Mouse (Mus musculus) kidney, postnatal 4 days (tissue): ENCODE data around the gene Dpp10.
A peak's percentile ranks its signal among the peaks of the same experiment; 100 is the strongest.

ENCODE experiments used
- DNase-seq, 2 experiments: peaks; one replicate each; pipeline ENCODE4 v3.0.0; 2021; ENCODE audit warnings: mixed read lengths in 2 of 2

Dpp10 gene

DNA sequence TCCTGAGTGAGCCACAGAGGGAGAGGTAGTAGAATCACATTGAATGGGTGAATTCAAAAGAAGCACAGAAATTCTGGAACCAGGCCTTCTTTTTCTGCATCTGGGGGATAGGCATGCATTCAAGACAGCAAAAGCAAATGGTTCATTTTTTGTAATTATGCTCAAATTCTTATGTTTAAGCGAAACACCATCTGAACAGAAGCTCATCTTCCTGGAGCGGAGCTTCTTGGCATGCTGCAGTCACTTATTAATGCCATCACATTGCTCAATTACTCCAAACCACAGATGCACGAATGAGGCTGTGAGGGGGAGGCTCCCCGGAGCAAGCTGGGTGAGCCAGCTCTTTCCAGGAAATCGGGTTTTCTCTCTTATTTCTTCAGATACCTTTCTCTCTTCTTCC lies 142.7 kb downstream of the Dpp10 start:
- DNase-seq: no peak

DNA sequence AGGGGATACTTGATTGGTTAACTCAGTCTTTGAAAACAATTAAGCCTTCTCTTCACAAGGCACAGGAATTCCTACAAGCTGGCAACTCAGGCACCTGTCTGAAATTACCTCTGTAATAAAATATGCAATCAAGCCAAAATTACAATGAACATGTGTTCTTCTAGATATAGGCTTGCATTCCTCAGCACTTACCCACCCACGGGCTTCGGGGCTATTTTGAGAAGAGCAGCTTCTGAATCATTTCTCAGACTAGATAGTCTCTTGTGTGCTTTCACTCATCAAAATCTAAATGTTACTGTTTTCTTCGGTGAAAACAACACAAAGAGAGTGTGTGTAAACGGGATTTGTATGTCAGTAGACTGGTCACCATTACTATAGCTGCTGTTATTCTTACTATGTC lies 144.1 kb downstream of the Dpp10 start:
- no peak for DNase-seq

DNA sequence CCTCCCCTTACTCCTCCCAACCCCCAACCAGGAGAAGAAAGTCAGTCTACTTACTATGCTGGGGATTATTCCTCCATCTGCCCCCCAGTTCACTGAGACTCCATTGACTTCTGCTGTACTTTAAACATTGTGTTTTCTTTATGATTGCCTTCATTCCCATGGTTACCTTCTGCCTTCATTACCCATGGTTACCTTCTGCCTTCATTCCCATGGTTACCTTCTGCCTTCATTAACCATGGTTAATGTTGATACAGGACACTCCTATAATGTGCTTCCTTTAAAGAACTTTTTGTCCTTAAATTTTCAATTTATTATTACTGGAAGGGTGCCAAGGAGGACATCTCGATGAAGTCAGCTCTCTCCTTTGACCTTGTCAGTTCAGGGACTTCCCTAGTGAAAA lies 158.1 kb downstream of the Dpp10 start:
- DNase-seq: no peak

DNA sequence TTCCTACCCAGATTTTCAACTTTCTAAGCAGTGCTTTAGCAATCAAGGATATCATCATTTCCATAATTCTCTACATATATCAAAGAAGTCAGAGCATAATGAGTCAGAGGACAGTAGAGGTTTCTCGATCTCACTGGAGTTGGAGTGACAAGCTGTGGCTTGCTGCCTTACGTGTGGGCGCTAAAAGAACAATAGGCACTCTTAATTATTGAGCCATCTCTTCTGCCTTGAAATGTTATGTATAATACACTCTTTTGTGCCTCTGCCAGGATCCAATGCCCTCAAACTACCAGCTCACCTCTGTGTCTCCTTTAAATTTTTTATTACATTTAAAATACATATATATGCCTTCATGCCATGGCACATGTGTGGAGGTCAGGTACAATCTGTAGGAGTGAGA lies 198.5 kb downstream of the Dpp10 start:
- DNase-seq: no peak

DNA sequence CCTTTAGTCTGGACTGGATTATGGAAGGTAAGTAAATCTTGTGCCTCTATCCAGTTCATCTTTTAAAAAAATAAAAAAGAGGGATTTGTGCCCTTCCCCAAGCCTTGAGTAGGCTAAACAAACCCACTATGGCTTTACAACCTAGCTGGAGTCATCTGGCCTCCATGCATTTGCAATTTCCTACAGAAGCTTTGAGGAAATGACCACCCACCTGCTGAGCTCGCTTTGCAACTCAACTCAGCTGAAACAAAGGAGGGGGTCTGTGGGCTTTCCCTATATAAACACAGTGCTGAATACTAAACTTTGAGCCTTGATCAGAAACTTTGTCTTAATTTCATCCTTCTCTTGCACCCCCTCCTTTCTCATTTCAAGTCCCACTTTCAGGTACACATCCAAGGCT lies 244.2 kb downstream of the Dpp10 start:
- no peak for DNase-seq

DNA sequence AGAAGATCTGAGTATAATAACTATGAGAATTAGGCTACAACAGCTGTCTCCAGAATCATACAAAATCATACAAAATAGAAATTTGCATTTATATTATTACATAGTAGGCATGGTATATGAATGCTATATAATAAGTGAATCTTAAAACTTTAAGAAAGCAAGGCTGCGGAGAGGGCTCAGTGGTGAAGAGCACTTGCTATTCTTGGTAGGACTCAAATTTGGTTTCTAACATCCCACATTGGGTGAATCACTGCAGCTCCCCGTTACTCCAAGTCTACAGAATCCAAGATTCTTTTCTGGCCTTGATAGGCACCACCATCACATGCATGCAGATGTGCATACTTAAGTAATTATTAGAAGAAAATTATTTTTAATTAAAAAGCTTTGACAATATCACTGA lies 279.8 kb downstream of the Dpp10 start:
- DNase-seq: no peak

DNA sequence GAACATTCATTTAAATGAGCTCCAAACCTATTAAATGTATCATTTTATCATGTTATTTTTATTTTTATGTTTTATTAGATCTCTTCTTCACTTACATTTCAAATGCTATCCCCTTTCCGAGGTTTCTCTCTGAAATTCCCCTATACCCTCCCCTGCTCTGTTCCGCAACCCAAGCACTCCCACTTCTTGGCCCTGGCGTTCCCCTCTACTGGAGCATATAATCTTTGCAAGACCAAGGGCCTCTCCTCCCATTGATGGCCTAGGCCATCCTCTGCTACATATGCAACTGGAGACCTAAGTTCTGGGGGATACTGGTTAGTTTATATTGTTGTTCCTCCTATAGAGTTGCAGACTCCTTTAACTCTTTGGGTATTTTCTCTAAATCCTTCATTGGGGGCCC lies 283.1 kb downstream of the Dpp10 start:
- DNase-seq: no peak

DNA sequence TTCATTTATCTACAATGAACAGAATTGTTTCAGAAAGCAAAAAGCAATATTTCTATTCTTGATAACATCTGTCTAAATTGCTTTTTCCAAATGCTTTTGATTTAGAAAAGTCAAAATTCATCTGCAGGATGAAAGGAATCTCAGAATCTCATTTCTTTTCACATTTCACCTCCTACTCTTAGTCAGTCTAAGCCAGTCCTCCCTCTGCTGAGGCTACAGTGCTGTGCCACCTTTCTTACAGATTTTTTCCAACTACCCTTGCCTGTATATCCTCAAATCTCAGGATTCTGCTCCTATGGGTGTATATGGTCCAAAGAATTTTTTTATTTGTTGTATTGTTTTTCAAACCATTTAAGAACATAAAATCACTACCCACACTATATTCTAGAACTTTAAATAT lies 289.3 kb downstream of the Dpp10 start:
- DNase-seq: no peak

DNA sequence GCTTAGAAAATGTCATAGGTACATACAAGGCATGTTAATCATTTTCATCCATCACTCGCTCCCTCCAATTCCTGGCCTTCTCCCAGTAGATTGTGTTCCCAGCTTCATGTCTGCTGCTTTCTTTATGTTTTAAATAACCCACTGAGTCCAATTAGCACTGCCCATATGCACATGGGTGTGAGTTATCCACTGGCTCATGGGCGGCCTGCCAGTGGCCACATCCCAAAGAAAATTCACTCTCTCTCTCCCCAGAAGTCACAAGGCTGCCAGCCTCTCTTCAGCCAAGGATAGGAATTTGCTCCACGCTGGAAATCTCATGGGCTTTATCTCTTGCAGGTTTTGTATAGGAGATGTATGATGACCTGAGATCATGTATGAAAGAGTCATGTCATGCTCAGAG lies 338.1 kb downstream of the Dpp10 start:
- no peak for DNase-seq

DNA sequence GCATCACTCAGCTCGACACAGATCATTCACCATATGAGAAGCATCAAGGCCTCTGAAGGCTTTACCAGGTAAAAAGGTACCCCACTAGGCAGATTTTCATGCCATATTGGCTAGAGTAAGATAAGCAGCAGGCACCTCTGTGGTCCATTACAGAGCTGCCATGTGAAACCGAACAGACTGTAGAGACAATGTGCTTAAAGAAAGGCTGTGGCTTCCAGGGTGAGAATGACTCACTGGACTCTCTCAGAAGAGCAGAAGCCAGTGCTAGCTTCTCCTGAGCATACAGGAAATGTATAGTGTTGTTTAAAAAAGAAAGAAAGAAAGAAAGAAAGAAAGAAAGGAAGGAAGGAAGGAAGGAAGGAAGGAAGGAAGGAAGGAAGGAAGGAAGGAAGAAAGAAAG lies 386.9 kb downstream of the Dpp10 start:
- DNase-seq: no peak

DNA sequence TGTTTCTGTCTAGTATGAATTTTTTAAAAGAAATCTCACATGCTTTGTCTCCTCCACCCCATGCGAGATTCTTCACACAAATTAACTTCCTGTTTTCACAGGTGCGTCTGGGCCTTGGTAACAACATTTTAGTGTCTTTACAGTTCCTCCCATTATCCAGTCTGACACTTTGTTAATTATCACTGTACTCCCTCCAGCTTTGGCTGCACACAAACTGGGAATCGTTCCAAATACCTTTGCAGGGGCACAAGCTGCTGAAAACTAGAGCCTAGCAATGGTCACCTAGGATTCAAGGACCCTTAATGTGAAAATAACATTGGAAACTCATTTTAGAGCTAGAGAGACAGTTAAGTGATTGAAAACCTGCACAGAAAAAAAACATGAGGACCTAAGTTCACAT lies 388.8 kb downstream of the Dpp10 start:
- peak; percentile 9 to 21 for DNase-seq

DNA sequence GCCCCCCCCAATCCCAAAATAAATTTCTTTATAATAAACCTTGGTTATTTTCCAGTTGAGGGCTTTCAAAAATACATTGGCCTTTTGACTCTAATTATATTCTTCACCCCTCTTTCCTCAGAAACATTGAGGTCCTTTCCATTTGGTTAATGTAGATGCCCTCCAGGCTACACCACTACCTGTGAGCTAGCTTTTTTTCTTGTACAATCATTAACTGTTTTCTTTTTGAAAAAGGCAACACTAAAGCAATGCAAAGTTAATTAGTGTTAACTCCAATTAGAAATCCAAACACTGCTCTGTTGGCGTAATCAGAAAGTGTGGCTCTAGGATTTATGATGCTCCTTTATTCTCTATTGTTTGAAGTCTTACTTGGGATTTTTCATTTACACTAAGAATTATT lies 407.5 kb downstream of the Dpp10 start:
- no peak for DNase-seq

DNA sequence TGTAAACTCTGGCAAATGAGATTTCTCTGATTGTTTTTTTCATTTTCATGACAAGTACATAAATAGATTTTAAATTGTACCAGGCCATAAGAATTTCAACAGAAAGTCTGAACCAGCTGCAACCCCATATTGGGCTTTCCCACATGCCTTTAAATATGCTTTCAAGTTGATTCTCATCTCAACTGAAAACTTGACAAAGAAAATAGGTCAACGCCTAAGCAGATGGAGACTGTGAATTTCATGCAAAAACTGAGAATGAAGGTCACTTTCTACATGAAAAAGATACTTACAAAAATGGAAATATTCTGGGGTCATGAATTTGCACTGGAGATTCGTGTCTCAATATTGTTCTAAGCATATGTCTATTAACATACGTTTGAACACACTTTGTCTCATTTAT lies 417.1 kb downstream of the Dpp10 start:
- DNase-seq: no peak

DNA sequence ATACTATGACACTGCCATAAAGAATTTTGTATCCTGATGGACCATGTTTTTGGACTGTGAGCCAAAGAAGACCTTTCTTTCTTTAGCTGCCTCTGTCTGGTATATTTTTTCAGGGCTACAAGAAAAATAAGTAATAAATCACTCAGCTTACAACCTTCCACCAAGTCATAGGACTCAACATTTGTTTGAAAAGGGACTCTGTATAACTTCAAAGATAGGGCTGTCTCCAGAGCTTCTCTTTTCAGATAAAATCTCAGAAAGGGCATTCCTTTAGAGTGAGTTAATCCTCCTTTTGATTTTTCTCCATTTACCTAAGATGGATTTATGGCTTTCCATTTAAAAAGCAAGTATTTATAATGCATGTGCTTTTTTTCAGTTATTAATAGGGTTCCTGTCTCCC lies 460.5 kb downstream of the Dpp10 start:
- DNase-seq: no peak

DNA sequence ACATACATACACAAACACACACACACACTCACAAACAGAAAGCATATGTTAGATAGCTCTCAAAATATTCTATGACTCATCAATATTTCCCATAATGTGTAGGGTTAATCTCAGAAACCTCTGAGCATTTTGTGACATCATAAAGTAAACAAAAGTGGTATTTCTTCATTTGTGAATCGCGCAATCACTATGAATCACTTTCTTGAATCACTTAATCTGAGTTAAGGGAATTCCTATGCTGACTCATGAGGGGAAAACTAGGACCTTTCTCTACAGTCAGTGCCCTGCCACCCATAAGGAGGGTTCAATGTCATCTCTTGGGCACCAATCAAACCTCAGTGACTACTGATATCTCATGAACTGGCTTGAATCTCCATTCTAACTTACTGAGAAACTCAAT lies 465.2 kb downstream of the Dpp10 start:
- no peak for DNase-seq

DNA sequence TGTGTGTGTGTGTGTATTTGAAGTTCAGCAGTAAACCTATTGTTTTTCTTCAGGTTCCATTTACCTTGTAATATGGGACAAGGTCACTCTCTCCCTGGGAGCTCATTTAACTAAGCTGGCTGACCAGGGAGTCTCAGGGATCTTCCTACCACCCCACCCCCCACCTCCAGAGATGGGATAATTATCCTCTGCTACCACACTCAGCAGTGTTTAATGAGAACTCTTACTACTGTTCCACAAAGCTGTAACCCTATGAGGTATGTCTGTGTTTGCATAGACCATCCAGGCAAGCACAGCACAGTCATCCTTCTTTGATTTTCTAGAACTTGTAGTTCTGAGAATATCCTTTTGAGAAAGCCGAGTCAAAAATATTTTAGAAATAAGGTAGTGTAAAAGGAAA lies 471.6 kb downstream of the Dpp10 start:
- peak in 1 of 2 experiments; percentile 1 for DNase-seq

DNA sequence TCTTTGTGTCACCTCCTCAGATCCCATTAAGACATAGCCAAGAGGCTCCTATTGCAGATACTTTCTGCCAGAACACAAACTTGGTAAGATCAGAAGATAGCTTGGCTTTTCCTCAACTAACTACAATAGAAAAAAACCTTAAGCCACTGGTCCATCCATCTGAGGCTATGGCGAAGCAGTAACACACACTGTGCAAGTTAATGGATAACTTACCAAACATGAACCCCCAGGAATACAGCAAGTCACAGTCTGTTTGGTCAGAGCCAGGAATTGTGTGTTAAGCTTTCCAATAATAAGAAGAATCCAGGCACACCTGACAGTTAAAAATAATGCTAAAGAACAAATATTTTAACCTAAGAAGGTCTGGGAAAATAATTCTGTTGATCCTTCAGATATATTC lies 502.9 kb downstream of the Dpp10 start:
- no peak for DNase-seq

DNA sequence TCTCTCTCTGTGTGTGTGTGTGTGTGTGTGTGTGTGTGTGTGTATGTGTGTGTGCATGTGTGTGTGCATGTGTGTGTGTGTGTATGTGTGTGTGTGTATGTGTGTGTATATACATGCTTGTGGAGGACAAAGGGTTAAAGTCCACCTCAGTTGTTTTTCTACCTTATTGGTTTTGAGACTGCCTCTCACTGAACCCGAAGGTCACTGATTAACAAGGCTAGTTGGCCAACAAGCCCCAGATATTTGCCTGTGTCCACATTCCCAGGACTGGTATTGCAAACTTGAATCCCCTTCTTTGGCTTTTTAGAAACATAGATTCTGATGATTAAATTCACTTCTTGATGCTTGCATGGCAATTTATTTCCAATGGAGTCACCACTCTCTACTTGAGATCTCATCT lies 577.6 kb downstream of the Dpp10 start:
- peak in 1 of 2 experiments; percentile 3 for DNase-seq

DNA sequence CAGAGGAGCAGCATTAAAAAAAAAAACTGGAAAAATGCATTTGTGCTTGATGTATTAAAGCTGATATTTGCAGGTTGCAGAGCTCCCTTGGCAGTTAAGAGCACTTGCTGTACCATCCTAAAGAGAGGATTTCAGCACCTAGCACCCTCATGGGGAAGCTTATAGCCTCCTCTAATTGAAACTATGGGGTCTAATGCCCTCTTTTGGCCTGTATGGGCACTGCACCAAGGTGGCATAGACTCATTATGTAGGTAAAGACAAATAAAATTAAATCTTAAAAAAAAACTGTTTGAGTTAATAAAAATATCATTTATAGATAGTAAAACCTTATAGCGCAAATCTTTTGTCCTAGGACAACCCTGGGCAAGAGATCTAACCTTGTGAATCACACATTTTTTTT lies 631.2 kb downstream of the Dpp10 start:
- DNase-seq: peak; percentile 10 to 34

DNA sequence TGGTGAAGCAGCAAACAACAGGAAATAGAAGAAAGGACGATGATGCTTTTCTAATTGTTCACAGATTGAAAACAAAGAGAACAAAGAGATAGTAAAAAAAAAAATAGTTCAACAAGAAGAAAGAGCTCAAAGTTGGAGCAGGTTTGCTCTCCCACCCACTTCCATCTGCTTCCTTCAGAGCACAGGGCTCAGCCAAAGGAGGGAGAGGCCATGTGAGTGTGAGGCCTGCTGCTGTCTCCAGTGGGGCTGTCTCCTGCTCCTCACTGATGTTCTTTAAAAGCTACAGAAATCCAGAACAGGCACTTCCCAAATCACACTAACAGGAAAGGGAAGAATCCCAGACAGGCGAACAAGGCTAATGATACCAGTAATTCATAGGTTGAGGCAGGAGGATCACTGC lies 694.1 kb downstream of the Dpp10 start:
- DNase-seq: no peak

DNA sequence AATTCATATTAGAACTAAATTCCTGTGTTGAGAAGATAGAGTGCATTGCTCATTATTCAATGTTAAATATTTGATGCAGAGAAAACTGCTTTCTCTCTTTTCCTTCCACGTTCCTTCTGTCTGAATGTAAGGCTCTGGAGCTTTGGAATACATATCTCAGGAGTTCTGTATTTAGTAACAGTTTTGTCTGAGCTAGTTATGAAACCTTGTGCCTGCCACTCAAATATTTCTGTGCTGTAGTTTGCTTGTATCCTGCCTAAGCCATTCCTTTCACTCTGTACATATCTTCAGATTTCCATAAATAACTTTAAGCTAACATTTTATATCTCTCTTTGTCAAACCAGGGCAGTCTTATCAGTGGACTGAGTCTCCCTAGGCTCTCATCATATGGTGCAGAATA lies 707.5 kb downstream of the Dpp10 start:
- no peak for DNase-seq

DNA sequence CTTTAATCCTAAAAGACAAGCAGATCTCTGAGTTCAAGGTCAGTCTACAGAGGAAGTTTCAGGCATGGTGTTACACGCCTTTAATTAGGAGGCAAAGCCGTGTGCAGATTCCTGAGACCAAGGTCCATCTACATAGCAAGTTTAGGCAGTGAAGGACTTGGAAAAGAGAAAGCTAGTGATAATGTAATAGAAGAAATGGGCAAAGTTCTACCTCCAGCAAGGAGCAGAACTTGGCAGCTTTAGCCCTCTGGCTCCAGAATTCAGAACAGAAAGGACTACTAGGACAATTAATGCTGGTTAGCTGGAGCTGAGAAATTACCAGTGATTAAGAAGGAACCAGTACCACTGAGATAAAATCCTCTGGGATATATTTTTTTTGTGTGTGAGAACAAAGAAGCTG lies 728.5 kb downstream of the Dpp10 start:
- no peak for DNase-seq
